Comparison of ENCODE assay signal across 8 mouse cellular contexts in genomic region chr15:77305852-77306546, GRCm38 (mm10). TPM values are rescaled to one million over a fixed set of nuclear protein-coding genes. Genes with fewer than 3 reads are reported as not detected.
A peak's percentile ranks its signal among the peaks of the same experiment; 100 is the strongest.
DNase-seq lines count a peak whose midpoint lies in the region; ATAC-seq lines count a peak whose summit lies in the region.

No protein-coding gene starts in this region.

- peak overlapping the region; percentile 97 for H3K4me3 ChIP-seq in hindbrain, embryonic 16.5 days (ENCODE audit: low read length)
- peak overlapping the region; percentile 99 for H3K4me3 ChIP-seq in limb, embryonic 10.5 days
- H3K4me3 ChIP-seq in midbrain, embryonic 16.5 days (ENCODE audit: low read depth, low read length): peak overlapping the region; percentile 92

- H3K36me3 ChIP-seq in hindbrain, embryonic 16.5 days (ENCODE audit: control insufficient read depth, insufficient read depth, low read length): no peaks in the 10 kb centered on the region
- peaks cover 14% of the 10 kb centered on the region for H3K36me3 ChIP-seq in limb, embryonic 10.5 days
- H3K36me3 ChIP-seq in midbrain, embryonic 16.5 days (ENCODE audit: control insufficient read depth, insufficient read depth, low read length): no peaks in the 10 kb centered on the region

- no peaks in the 10 kb centered on the region for H3K9me3 ChIP-seq in hindbrain, embryonic 16.5 days (ENCODE audit: control insufficient read depth, low read length)
- H3K9me3 ChIP-seq in limb, embryonic 10.5 days (replicated peaks): no peaks in the 10 kb centered on the region
- H3K9me3 ChIP-seq in midbrain, embryonic 16.5 days (replicated peaks; ENCODE audit: control insufficient read depth, low read length, poor library complexity, severe bottlenecking): no peaks in the 10 kb centered on the region

- DNase-seq in ovary, postnatal 10 days (ENCODE audit: low spot score): peak; percentile 53
- DNase-seq in ovary, adult 18-20 months (ENCODE audit: low spot score): no peak
- DNase-seq in cerebellum, postnatal 25 days: peak; percentile 48 to 54
- DNase-seq in gastrocnemius, adult 8-10 months (ENCODE audit: low spot score in 2 of 2): peak; percentile 12 to 15
- peak; percentile 69 for DNase-seq in limb, embryonic 10.5 days (ENCODE audit: low spot score)
- DNase-seq in urinary bladder, adult 2 months (ENCODE audit: low spot score): peak; percentile 28

- H3K4me1 ChIP-seq in hindbrain, embryonic 16.5 days (ENCODE audit: control insufficient read depth, insufficient read depth, low read depth, low read length): peaks cover 23% of the 10 kb centered on the region
- peaks cover 59% of the 10 kb centered on the region for H3K4me1 ChIP-seq in limb, embryonic 10.5 days
- peaks cover 25% of the 10 kb centered on the region for H3K4me1 ChIP-seq in midbrain, embryonic 16.5 days (ENCODE audit: control insufficient read depth, insufficient read depth, low read length)

- peak overlapping the region; percentile 96 for H3K9ac ChIP-seq in hindbrain, embryonic 16.5 days (ENCODE audit: low read depth, low read length)
- H3K9ac ChIP-seq in midbrain, embryonic 16.5 days (ENCODE audit: low read depth, low read length): peak overlapping the region; percentile 92

- ATAC-seq in hindbrain, embryonic 16.5 days: no peak; the same call in 1 of the 2 replicates
- no peak; the same call in 1 of the 2 replicates for ATAC-seq in midbrain, embryonic 16.5 days

- peak overlapping the region; percentile 99 for H3K27ac ChIP-seq in hindbrain, embryonic 16.5 days (ENCODE audit: low read depth, low read length)
- peak overlapping the region; percentile 99 for H3K27ac ChIP-seq in limb, embryonic 10.5 days
- peak overlapping the region; percentile 99 for H3K27ac ChIP-seq in midbrain, embryonic 16.5 days (ENCODE audit: low read length)

- H3K27me3 ChIP-seq in hindbrain, embryonic 16.5 days (replicated peaks; ENCODE audit: control insufficient read depth, insufficient read depth, low read length): no peaks in the 10 kb centered on the region
- no peaks in the 10 kb centered on the region for H3K27me3 ChIP-seq in limb, embryonic 10.5 days (ENCODE audit: low read depth, poor library complexity, severe bottlenecking)
- H3K27me3 ChIP-seq in midbrain, embryonic 16.5 days (ENCODE audit: control insufficient read depth, insufficient read depth, low read depth, low read length): no peaks in the 10 kb centered on the region

- peak overlapping the region; percentile 77 for H3K4me2 ChIP-seq in hindbrain, embryonic 16.5 days (ENCODE audit: low read length)
- peak overlapping the region; percentile 90 for H3K4me2 ChIP-seq in midbrain, embryonic 16.5 days (ENCODE audit: low read length)

- WGBS in hindbrain, embryonic 16.5 days: 0% methylated on average over 42 of the region's 54 CpGs
- WGBS in limb, embryonic 10.5 days: under 1% methylated on average over 54 of the region's 54 CpGs
- under 1% methylated on average over 44 of the region's 54 CpGs for WGBS in midbrain, embryonic 16.5 days

RNA-seq across cellular contexts. Expression of gene Rbfox2, which starts 0.8 kb away (rescaled TPM):
- 10 to 100 TPM; 40.8 to 56.7 (median 46.9) TPM for total RNA-seq in gastrocnemius, adult 8-10 months (2022)
- polyA plus RNA-seq in hindbrain, embryonic 16.5 days (2015; fragmentation: Nextera tagmentation; extraction: Ambion mirVana): 122 and 140 TPM in 2 replicates
- 45.8 and 62.6 TPM in 2 replicates for polyA plus RNA-seq in limb, embryonic 10.5 days (2016; fragmentation: Nextera tagmentation; extraction: Ambion mirVana)
- polyA plus RNA-seq in midbrain, embryonic 16.5 days (2015; fragmentation: Nextera tagmentation; extraction: Ambion mirVana): 165 and 177 TPM in 2 replicates
- polyA plus RNA-seq in urinary bladder, adult 2 months (2012; rRNA removed): 93.7 and 115 TPM in 2 replicates
